Mouse (Mus musculus) ES-E14 (cell line): ENCODE measurements around the gene Gucy1a1.

Source experiments
- CHD2 ChIP-seq: IDR thresholded peaks from 2 replicates; pipeline ENCODE4 v1.6.1; 2014; ENCODE audit warnings: mild to moderate bottlenecking, low read depth, low read length, inconsistent platforms
- HCFC1 ChIP-seq: IDR thresholded peaks from 2 replicates; pipeline ENCODE4 v1.6.1; 2012; ENCODE audit warnings: low read length, inconsistent platforms, borderline replicate concordance; ENCODE audit not compliant: insufficient read depth
- MAFK ChIP-seq: IDR thresholded peaks from 2 replicates; pipeline ENCODE4 v1.6.1; 2014; ENCODE audit warnings: mild to moderate bottlenecking, low read depth, low read length, inconsistent platforms; ENCODE audit not compliant: insufficient read depth
- ZC3H11A ChIP-seq: IDR thresholded peaks from 2 replicates; pipeline ENCODE4 v1.6.1; 2012; ENCODE audit warnings: low read depth, mild to moderate bottlenecking, inconsistent platforms, low read length, borderline replicate concordance
- ZNF384 ChIP-seq: IDR thresholded peaks from 2 replicates; pipeline ENCODE4 v1.6.1; 2012; ENCODE audit warnings: low read depth, low read length, inconsistent platforms

DNA sequence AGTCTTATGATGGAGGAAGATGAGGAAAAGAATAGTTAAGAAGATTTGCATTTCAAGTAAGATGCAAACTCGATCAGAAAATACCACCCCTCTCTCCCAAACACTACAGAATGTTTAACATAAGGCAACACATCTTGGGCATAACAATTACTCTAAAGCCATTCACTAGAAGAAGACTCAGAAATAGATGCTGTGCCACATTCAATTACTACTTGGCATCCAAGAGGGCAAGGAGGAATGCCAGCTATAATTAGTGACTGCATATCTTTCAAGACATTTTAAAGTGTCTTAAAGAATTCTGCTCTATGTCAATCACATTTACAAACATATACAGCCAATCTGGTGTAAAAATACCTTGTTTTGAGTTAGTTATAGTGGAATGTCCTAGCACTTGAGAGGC lies 10.1 kb downstream of the Gucy1a1 start:
- TF ChIP-seq MAFK = no peak
- TF ChIP-seq ZC3H11A = no peak
- no peak for TF ChIP-seq ZNF384
- no peak for TF ChIP-seq HCFC1
- TF ChIP-seq CHD2 = no peak
